Comparison of ENCODE assay signal across 15 mouse cellular contexts in the genomic region with DNA sequence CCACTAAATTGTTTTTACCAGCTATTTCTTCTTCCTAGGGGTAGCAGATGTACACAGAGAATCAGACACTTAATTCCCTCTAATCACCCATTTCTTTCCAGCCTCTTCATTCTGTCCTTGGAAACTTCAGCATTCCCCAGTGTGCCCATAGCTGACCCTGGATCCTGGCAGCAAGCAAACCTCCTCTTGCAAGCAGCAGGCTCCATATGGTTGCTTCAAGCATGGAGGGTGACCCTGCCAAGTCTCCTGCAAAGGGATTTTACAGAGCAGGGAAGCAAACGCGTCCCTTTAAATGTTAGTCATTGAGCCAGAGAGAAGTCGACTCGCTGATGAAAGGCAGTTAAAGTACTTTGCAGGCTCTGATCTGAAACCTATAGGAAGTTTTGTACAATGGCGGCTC.
DNase-seq lines count a peak whose midpoint lies in the region; ATAC-seq and TF ChIP-seq lines count a peak whose summit lies in the region.
"Had no signal": no experiment of that assay in that cellular context is flagged by ENCODE, and none has a peak within 500 bp of the region (broad histone marks: within the 10 kb centered on the region; RNA-seq: fewer than 3 reads in every experiment).

No protein-coding gene starts in this region.

- no peaks in the 10 kb centered on the region for H3K27me3 ChIP-seq in hindbrain, postnatal 0 days (ENCODE audit: insufficient read depth, low read length)
- H3K27me3 ChIP-seq in hindbrain, embryonic 11.5 days (ENCODE audit: control insufficient read depth, insufficient read depth, low read length), result no peaks in the 10 kb centered on the region
- H3K27me3 ChIP-seq in neural tube, embryonic 13.5 days, result no peaks in the 10 kb centered on the region

- no peak overlapping the region for H3K9ac ChIP-seq in hindbrain, postnatal 0 days (replicated peaks; ENCODE audit: low read length)
- no peak overlapping the region for H3K9ac ChIP-seq in hindbrain, embryonic 11.5 days (ENCODE audit: low read depth, low read length)
- no peak overlapping the region for H3K9ac ChIP-seq in neural tube, embryonic 13.5 days

- H3K9me3 ChIP-seq in hindbrain, postnatal 0 days (ENCODE audit: low read length), result no peaks in the 10 kb centered on the region
- no peaks in the 10 kb centered on the region for H3K9me3 ChIP-seq in hindbrain, embryonic 11.5 days (ENCODE audit: control insufficient read depth, low read length)
- no peaks in the 10 kb centered on the region for H3K9me3 ChIP-seq in neural tube, embryonic 13.5 days

- ATAC-seq in hindbrain, postnatal 0 days, result 0 out of 2 replicates have a peak, but pooled peaks have one; percentile 35
- no peak for ATAC-seq in hindbrain, embryonic 11.5 days (ENCODE audit: low FRiP score)
- ATAC-seq in neural tube, embryonic 13.5 days (ENCODE audit: low read depth), result no peak

- H3K36me3 ChIP-seq in hindbrain, postnatal 0 days (ENCODE audit: insufficient read depth, low read length), result no peaks in the 10 kb centered on the region
- H3K36me3 ChIP-seq in hindbrain, embryonic 11.5 days (ENCODE audit: control insufficient read depth, insufficient read depth, low read length), result no peaks in the 10 kb centered on the region
- H3K36me3 ChIP-seq in neural tube, embryonic 13.5 days, result no peaks in the 10 kb centered on the region

- no peaks in the 10 kb centered on the region for H3K4me1 ChIP-seq in hindbrain, postnatal 0 days (ENCODE audit: insufficient read depth, low read length)
- no peaks in the 10 kb centered on the region for H3K4me1 ChIP-seq in hindbrain, embryonic 11.5 days (replicated peaks; ENCODE audit: control insufficient read depth, insufficient read depth, low read length)
- no peaks in the 10 kb centered on the region; the same call in 1 of the 2 replicates for H3K4me1 ChIP-seq in neural tube, embryonic 13.5 days (replicated peaks)

- no peak overlapping the region for H3K27ac ChIP-seq in hindbrain, postnatal 0 days
- H3K27ac ChIP-seq in hindbrain, embryonic 11.5 days (ENCODE audit: low read depth, low read length), result no peak overlapping the region
- 0 out of 2 replicates have a peak overlapping the region, but pooled peaks have one; percentile 0 for H3K27ac ChIP-seq in neural tube, embryonic 13.5 days (replicated peaks)
- H3K27ac ChIP-seq: stomach, postnatal 0 days had no signal

- H3K4me3 ChIP-seq in hindbrain, postnatal 0 days (ENCODE audit: low read length), result no peak overlapping the region
- H3K4me3 ChIP-seq in hindbrain, embryonic 11.5 days (ENCODE audit: low read depth, low read length), result no peak overlapping the region
- no peak overlapping the region for H3K4me3 ChIP-seq in neural tube, embryonic 13.5 days

- no peak overlapping the region for H3K4me2 ChIP-seq in hindbrain, postnatal 0 days (ENCODE audit: low read depth, low read length)
- H3K4me2 ChIP-seq in hindbrain, embryonic 11.5 days (replicated peaks; ENCODE audit: low read depth, low read length), result no peak overlapping the region
- H3K4me2 ChIP-seq in neural tube, embryonic 13.5 days, result no peak overlapping the region

- 48% methylated on average over 5 of the region's 5 CpGs for WGBS in hindbrain, postnatal 0 days
- WGBS in hindbrain, embryonic 11.5 days, result 79% methylated on average over 5 of the region's 5 CpGs
- 70% methylated on average over 5 of the region's 5 CpGs for WGBS in neural tube, embryonic 13.5 days

- peak; percentile 69 for DNase-seq in hindbrain, postnatal 0 days (ENCODE audit: low spot score)
- no peak for DNase-seq in hindbrain, embryonic 11.5 days (ENCODE audit: low spot score)
- no peak for DNase-seq in neural tube, embryonic 10.5 days (ENCODE audit: extremely low spot score, low spot score)
- DNase-seq in cerebellum, postnatal 10 days, result peak; percentile 78 to 88
- no peak for DNase-seq in spleen, adult 12 weeks (ENCODE audit: low spot score)
- no peak for DNase-seq in Muller cell, postnatal 12 days (ENCODE audit: inconsistent ontology term)
- DNase-seq in heart, adult 11 months, result no peak
- DNase-seq: adrenal gland, adult 2 months; gastrocnemius, postnatal 10 days; heart, postnatal 14 days; kidney, adult 11 months; kidney, postnatal 14 days; thymus, postnatal 14 days had no signal

- no peak for TF ChIP-seq CTCF in hindbrain, postnatal 0 days (IDR thresholded peaks at IDR 0.05; ENCODE audit: low read depth)

Comparison
In these comparisons a context has a peak if more than half of its experiments do, and no peak if none do; other contexts are left out.
1. DNase-seq: peak in hindbrain, postnatal 0 days (single experiment) and cerebellum, postnatal 10 days (2 of 2); none in hindbrain, embryonic 11.5 days (single experiment), neural tube, embryonic 10.5 days (single experiment), spleen, adult 12 weeks (single experiment), Muller cell, postnatal 12 days (single experiment) and heart, adult 11 months (single experiment).